Mouse (Mus musculus) adrenal gland, adult 18-20 months (tissue): ENCODE measurements around the gene Celf5. TPM values are rescaled to one million over a fixed set of nuclear protein-coding genes. Genes with fewer than 3 reads are reported as not detected.

Experiments used
- DNase-seq, 2 experiments: peaks; one replicate each; pipeline ENCODE4 v3.0.0; 2021 to 2022; ENCODE audit warnings: low spot score in 2 of 2
- total RNA-seq, 2 experiments: library from RNA; stranded (reverse); gene quantifications; 1 replicate in 1 of 2; 2 replicates in 1 of 2; pipeline ENCODE4 v1.2.3; 2021

The Celf5 gene
- total RNA-seq, 2 experiments from 2014 or later: 0.42 to 0.50 TPM

- no peak for DNase-seq
Measured at GRCm38 (mm10) chr10:81481605-81482532, 640 bp downstream of the Celf5 start.

GRCm38 (mm10) chr10:81474461-81474860, 8.0 kb downstream of the Celf5 start:
- no peak for DNase-seq

GRCm38 (mm10) chr10:81473003-81473451, 9.5 kb downstream of the Celf5 start:
- no peak for DNase-seq

GRCm38 (mm10) chr10:81472403-81473002, 10.0 kb downstream of the Celf5 start:
- DNase-seq: no peak

- DNase-seq: no peak
Measured at GRCm38 (mm10) chr10:81470454-81470853, 12.1 kb downstream of the Celf5 start.

- DNase-seq: no peak
Measured at GRCm38 (mm10) chr10:81469253-81469652, 13.3 kb downstream of the Celf5 start.

- DNase-seq: no peak
Measured at GRCm38 (mm10) chr10:81467670-81468235, 14.8 kb downstream of the Celf5 start.

- DNase-seq: no peak
Measured at GRCm38 (mm10) chr10:81466881-81467280, 15.6 kb downstream of the Celf5 start.

- no peak for DNase-seq
Measured at GRCm38 (mm10) chr10:81466066-81466465, 16.4 kb downstream of the Celf5 start.

GRCm38 (mm10) chr10:81465265-81465645, 17.3 kb downstream of the Celf5 start:
- DNase-seq: no peak

GRCm38 (mm10) chr10:81464405-81465264, 17.9 kb downstream of the Celf5 start:
- DNase-seq: no peak

GRCm38 (mm10) chr10:81463531-81463930, 19.0 kb downstream of the Celf5 start:
- DNase-seq: no peak

GRCm38 (mm10) chr10:81462917-81463316, 19.6 kb downstream of the Celf5 start:
- DNase-seq: no peak

GRCm38 (mm10) chr10:81462415-81462804, 20.1 kb downstream of the Celf5 start:
- DNase-seq: no peak

- no peak for DNase-seq
Measured at GRCm38 (mm10) chr10:81461673-81462414, 20.7 kb downstream of the Celf5 start.

- DNase-seq: no peak
Measured at GRCm38 (mm10) chr10:81460951-81461350, 21.6 kb downstream of the Celf5 start.

- no peak for DNase-seq
Measured at GRCm38 (mm10) chr10:81460471-81460870, 22.0 kb downstream of the Celf5 start.

GRCm38 (mm10) chr10:81459399-81459798, 23.1 kb downstream of the Celf5 start:
- DNase-seq: no peak

- no peak for DNase-seq
Measured at GRCm38 (mm10) chr10:81458267-81458666, 24.2 kb downstream of the Celf5 start.

GRCm38 (mm10) chr10:81457624-81458023, 24.9 kb downstream of the Celf5 start:
- no peak for DNase-seq
